Mouse (Mus musculus): ENCODE measurements at regions not wholly inside any gene's neighbourhood (a gene's known extent, or its start where the extent isn't known, plus 50 kb on each side); places are given as distances from the start of the nearest gene placed in this dataset.

DNA sequence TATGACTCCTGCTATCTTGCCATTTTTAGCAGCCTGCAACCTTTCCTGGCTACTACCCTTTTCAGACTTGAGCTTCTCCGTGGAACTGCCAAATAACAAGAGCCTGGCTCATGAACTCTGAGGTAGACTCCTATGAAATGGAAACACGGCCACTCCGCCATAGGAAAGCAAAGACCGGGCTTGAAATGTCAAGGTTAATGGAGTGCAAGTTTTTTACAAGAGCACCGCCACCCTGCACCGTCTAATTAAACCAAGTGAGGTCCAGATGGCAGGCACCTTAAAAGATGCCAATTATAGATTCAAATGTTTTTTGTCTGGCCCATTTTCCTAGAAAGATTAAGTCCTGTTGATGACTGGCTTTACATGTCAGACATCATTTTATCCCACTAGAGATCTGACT is 818.0 kb upstream of the Sox9 start:
- TF ChIP-seq EP300 (optimal IDR thresholded peaks at IDR 0.05): no peak
- no peak for TF ChIP-seq CTCF (IDR thresholded peaks at IDR 0.05; ENCODE audit: low read depth)
